Mouse (Mus musculus) effector memory CD4-positive, alpha-beta T cell, adult 7 months (primary cell): ENCODE measurements around the gene Gm6902. TPM values are rescaled to one million over a fixed set of nuclear protein-coding genes. Genes with fewer than 3 reads are reported as not detected.

ENCODE experiments used
- polyA plus RNA-seq: library from polyadenylated mRNA; unstranded; fragments of 100-300 nt; shearing (Covaris generic); gene quantifications from one replicate; pipeline ENCODE4 v1.2.1, GENCODE M21; 2017

Gene Gm6902
- polyA plus RNA-seq, result 0.85 TPM

DNA sequence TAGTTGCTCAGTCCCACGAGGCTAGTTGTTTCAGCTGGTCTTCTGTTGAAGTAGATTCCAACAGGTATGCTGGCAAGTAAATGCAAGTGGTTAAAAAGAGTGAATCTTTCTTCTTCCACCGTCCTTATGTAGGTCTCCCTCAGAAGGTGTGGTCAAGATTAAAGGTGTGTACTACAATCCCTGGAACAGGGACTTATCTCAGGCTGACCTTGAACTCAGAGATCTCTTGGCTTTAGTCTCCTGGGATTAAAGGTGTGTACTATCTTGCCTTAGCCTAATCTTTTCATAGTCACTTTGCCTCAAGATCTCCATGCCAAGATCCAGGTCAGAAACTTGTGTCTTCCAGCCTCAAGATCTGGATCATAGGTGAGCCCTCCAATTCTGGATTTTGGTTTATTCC lies at the start of gene Gm6902:
TSS of gene Gm6902 (minus strand) at position 101 of the 400 bp plus-strand sequence.

DNA sequence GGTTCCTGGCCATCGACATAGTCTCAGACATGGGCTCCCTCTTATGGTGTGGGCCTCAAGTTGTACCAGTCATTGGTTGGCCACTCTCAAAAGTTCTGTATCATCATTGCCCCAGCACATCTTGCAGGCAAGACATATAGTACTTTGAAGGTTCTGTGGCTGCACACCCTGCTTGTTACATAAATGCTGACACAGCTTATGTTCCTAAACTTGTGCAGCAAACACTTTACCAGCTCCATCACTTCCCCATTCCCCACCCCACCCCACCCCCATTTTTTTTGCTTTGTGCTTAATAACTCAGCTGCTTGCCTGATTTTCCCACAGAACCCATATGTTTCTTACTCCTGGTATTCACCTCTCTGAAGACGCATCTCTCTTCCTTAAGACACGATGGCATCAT lies 22.2 kb upstream of the Gm6902 start, which contains the start of gene Nlrp4e:
TSS of gene Nlrp4e (plus strand) at position 301 of the 400 bp plus-strand sequence.

DNA sequence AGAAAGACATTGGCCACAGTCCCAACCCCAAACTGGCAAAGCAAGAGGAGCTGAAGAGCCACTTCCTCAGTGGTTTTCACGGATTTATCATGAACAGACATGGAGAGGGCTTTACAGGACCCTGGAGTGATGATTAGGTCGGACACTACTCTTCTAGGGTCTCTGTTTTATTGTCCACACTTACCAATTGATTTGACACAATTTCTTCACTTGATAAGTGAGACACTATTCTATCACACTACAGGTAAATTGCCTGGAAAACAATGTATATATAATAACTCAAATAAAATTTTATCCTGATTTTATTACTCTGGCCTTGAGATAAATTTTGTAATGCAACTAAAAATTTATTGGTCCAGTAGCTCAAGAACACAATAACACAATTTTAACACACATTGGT lies 27.1 kb downstream of the Gm6902 start, which contains the start of gene Vmn1r166:
TSS of gene Vmn1r166 (minus strand) at position 101 of the 400 bp plus-strand sequence.

Other genes with a start within 250 kb of the Gm6902 start
- gene Vmn1r163, start 223.4 kb downstream of the Gm6902 start, polyA plus RNA-seq, result not detected
- not detected for gene Gm8720, start 211.4 kb downstream of the Gm6902 start, polyA plus RNA-seq
- gene Gm10662, start 134.4 kb downstream of the Gm6902 start, polyA plus RNA-seq, result 0.69 TPM
- not detected for gene Vmn1r165, start 61.6 kb downstream of the Gm6902 start, polyA plus RNA-seq
- gene Vmn1r166, start 27.2 kb downstream of the Gm6902 start, polyA plus RNA-seq, result not detected
- gene Nlrp4e, start 22.3 kb upstream of the Gm6902 start, polyA plus RNA-seq, result 0.35 TPM
- not detected for gene Nlrp5, start 107.0 kb upstream of the Gm6902 start, polyA plus RNA-seq
- gene Vmn1r167, start 228.3 kb upstream of the Gm6902 start, polyA plus RNA-seq, result not detected